Mouse (Mus musculus): ENCODE results near the gene St6galnac3. TPM values are rescaled to one million over a fixed set of nuclear protein-coding genes. Genes with fewer than 3 reads are reported as not detected.

Gene St6galnac3
- total and polyA plus RNA-seq, 3 experiments = 0.08 to 1.1 (median 0.38) TPM

- dilution Hi-C loops (cut with MboI; ENCODE audit: extremely low pct_ligation_motif_present, extremely low pct_unique_long_range_greater_than_20kb, low sequenced_read_pairs) = no loop called here
- TF ChIP-seq POLR2A (IDR thresholded peaks at IDR 0.05; ENCODE audit: low read depth, low read length) (no peak), TCF12 (IDR thresholded peaks at IDR 0.05; ENCODE audit: low read depth, low read length) (no peak), ZMIZ1 (IDR thresholded peaks at IDR 0.05; ENCODE audit: low read depth, low read length) (no peak), ZKSCAN1 (IDR thresholded peaks at IDR 0.05; ENCODE audit: borderline replicate concordance, low read depth, low read length) (no peak), PAX5 (IDR thresholded peaks at IDR 0.05; ENCODE audit: low read length) (no peak), GABPA (IDR thresholded peaks at IDR 0.05; ENCODE audit: insufficient replicate concordance, low read depth, low read length) (no peak), USF2 (conservative IDR thresholded peaks at IDR 0.05; ENCODE audit: low read depth, low read length) (no peak), CHD1 (IDR thresholded peaks at IDR 0.05; ENCODE audit: low read depth, low read length) (no peak), USF1 (IDR thresholded peaks at IDR 0.05; ENCODE audit: low read depth, low read length) (no peak), HCFC1 (IDR thresholded peaks at IDR 0.05; ENCODE audit: low read depth, low read length) (no peak), ETS1 (conservative IDR thresholded peaks at IDR 0.05; ENCODE audit: low read depth, low read length) (no peak)
- in situ Hi-C loops (cut with MboI; ENCODE audit: low pct_ligation_motif_present, low pct_unique_long_range_greater_than_20kb, low sequenced_read_pairs) = no loop called here
- Histone ChIP-seq H3K9ac (ENCODE audit: insufficient read depth, low read depth) (no peak overlapping the region), H3K9me3 (replicated peaks; ENCODE audit: low read length) (no peaks in the 10 kb centered on the region), H3K36me3 (replicated peaks in 1 of 2; ENCODE audit: control insufficient read depth in 1 of 2, insufficient read depth in 1 of 2, low read length in 1 of 2) (no peaks in the 10 kb centered on the region), H3K27ac (ENCODE audit: insufficient read depth, low read depth) (no peak overlapping the region), H3K4me1 (ENCODE audit: control insufficient read depth in 1 of 2, insufficient read depth in 2 of 2) (peaks cover under 1 to 7% of the 10 kb centered on the region in 2 experiments; a peak in 2 of 4 replicates), H3K79me2 (replicated peaks; ENCODE audit: control insufficient read depth, extremely low read depth, insufficient read depth, poor library complexity, severe bottlenecking) (no peaks in the 10 kb centered on the region), H3K4me3 (replicated peaks in 1 of 3; ENCODE audit: low read depth in 2 of 3, low read length in 2 of 3, poor library complexity in 1 of 3) (no peak overlapping the region), H3K4me2 (ENCODE audit: insufficient read depth, low read depth, poor library complexity, severe bottlenecking) (no peak overlapping the region), H3K27me3 (replicated peaks) (no peaks in the 10 kb centered on the region)
- no peak for DNase-seq (ENCODE audit: extremely low read depth)
Measured at GRCm38 (mm10) chr3:153739351-153739750, 14.4 kb upstream of the St6galnac3 start.

DNA sequence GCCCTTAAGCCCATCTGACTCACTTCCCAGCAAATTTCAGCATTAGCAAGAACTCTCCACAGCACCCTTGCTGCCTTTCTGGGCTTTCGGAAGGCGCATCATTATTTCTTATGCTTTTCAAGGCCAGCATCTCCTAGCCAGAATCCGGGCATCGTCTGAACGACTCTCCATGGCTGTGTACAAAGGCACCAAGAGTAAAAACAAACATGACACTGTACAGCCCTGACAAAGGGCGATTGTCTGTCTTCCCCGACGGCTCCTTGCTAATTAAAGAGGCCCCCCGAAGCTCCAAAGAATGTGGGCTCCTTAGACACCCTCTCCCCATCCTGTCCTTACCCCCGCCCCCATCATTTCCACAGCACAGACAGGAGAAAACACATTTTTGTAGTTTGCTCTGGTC is 13.4 kb upstream of the St6galnac3 start:
- in situ Hi-C loops (cut with MboI; ENCODE audit: low pct_ligation_motif_present, low pct_unique_long_range_greater_than_20kb, low sequenced_read_pairs) = no loop called here
- no peak for DNase-seq (ENCODE audit: extremely low read depth)
- TF ChIP-seq E2F4 (IDR thresholded peaks at IDR 0.05; ENCODE audit: insufficient replicate concordance, low read depth, low read length) (no peak), KAT2A (IDR thresholded peaks at IDR 0.05; ENCODE audit: insufficient replicate concordance, low read length) (no peak), USF2 (conservative IDR thresholded peaks at IDR 0.05; ENCODE audit: low read depth, low read length) (no peak), CHD2 (IDR thresholded peaks at IDR 0.05; ENCODE audit: low read length) (no peak), HCFC1 (IDR thresholded peaks at IDR 0.05; ENCODE audit: low read depth, low read length) (no peak), SIN3A (IDR thresholded peaks at IDR 0.05; ENCODE audit: low read length) (no peak), NELFE (IDR thresholded peaks at IDR 0.05; ENCODE audit: low read depth, low read length) (no peak), JUN (IDR thresholded peaks at IDR 0.05; ENCODE audit: insufficient read depth, low read depth, low read length) (no peak), EP300 (IDR thresholded peaks at IDR 0.05; ENCODE audit: low read length) (no peak)
- no peaks in the 10 kb centered on the region for H3K36me3 ChIP-seq (replicated peaks in 1 of 2; ENCODE audit: control insufficient read depth in 1 of 2, insufficient read depth in 1 of 2, low read length in 1 of 2)
- dilution Hi-C loops (cut with MboI; ENCODE audit: extremely low pct_ligation_motif_present, extremely low pct_unique_long_range_greater_than_20kb, low sequenced_read_pairs) = no loop called here
- no peaks in the 10 kb centered on the region for H3K9me3 ChIP-seq (replicated peaks; ENCODE audit: low read length)
- H3K9ac ChIP-seq (ENCODE audit: insufficient read depth, low read depth) = no peak overlapping the region
- H3K4me2 ChIP-seq (ENCODE audit: insufficient read depth, low read depth, poor library complexity, severe bottlenecking) = no peak overlapping the region
- no peak overlapping the region for H3K27ac ChIP-seq (ENCODE audit: insufficient read depth, low read depth)
- no peaks in the 10 kb centered on the region for H3K79me2 ChIP-seq (replicated peaks; ENCODE audit: control insufficient read depth, extremely low read depth, insufficient read depth, poor library complexity, severe bottlenecking)
- H3K27me3 ChIP-seq (replicated peaks) = no peaks in the 10 kb centered on the region
- no peak overlapping the region for H3K4me3 ChIP-seq (replicated peaks in 1 of 3; ENCODE audit: low read depth in 2 of 3, low read length in 2 of 3, poor library complexity in 1 of 3)
- peaks cover 0 to 5% of the 10 kb centered on the region in 2 experiments; a peak in 1 of 4 replicates for H3K4me1 ChIP-seq (ENCODE audit: control insufficient read depth in 1 of 2, insufficient read depth in 2 of 2)

Data from CH12.LX (cell line).